Mouse (Mus musculus) WW6 (cell line): ENCODE results near the gene Rab42.
A peak's percentile ranks its signal among the peaks of the same experiment; 100 is the strongest.

Experiments used
- DNase-seq: peaks from one replicate; pipeline ENCODE4 v3.0.0-alpha.2; 2013; ENCODE audit warnings: low read depth, low spot score

The Rab42 gene

DNA sequence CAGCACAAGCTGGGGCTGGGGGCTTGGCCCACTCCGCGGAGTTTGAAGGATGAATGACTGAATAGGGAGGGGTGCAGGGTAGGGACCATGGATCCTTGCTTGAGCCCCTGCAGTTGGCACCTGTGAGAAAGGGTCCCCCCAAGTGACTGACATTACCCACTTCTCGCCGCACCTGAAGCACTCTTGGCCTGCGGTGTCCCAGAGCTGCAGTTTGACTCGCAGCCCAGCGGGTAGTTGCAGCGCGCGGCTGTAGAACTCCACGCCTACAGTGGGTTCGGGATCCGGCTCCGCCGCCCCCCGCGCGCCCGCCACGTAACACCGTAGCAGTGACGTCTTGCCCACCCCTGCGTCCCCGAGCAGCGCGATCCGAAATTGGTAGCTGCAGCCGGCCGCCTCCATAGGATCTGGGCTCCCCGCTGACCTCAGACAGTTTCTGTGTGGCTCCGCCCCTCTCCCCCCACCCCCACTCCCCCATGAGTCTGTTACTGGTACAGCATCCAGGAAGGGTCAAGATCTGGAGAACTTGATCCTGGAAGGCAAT is at the start of gene Rab42:
Gene Rab42 (minus strand): TSS at position 447 of the 541 bp plus-strand sequence.
- no peak for DNase-seq

DNA sequence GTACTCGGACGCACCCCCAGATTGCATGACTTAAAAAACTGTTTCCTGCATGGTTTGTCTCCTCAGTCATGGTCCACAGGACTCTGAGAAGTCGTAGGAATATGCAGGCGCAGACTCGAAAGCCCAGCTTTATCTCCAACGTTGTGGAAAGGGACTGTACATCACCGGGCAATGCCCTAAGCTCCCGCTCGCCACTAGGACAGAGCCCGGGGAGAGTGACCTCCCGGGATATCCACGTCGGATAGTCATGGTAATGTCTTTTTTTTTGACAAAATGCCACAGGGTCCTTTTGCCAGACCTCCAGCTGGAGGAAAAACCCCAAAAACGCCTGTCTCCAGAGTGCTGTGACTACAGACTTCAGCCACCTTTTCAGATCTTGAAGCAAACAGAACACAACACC is 49.6 kb upstream of the Rab42 start:
- no peak for DNase-seq

GRCm38 (mm10) chr4:132351401-132351800 is 48.2 kb upstream of the Rab42 start:
- DNase-seq = no peak

GRCm38 (mm10) chr4:132350854-132351253 is 47.7 kb upstream of the Rab42 start:
- no peak for DNase-seq

DNA sequence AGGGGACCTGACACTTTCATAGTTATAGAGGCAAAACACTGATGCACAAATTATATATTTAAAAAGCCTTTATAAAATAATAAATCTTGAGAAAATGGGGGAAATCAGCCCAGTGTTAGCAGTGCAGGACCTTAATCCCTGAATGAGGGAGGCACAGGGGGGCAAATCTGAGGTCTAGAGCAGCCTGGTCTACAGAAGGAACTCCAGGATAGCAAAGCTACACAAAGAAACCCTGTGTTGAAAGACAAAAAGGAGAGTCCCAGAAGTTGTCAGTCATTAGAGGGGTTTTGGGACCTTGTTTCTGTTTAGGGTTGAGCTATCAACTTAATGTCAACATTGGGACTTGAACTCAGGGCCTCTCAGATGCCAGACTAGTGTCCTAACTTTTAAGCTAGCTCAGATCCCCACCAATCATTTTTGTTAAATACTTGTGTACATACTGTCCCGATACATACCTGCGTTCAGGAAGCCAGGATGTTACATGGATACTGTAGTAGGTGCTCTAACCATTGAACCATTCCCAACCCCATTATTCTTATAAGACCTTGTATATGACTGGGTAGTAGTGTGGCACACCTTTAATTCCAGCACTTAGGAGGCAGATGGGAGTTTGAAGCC is 47.0 kb upstream of the Rab42 start:
- peak; percentile 67 for DNase-seq

- DNase-seq = peak; percentile 67
Observed at GRCm38 (mm10) chr4:132349495-132350122, 46.4 kb upstream of the Rab42 start.

DNA sequence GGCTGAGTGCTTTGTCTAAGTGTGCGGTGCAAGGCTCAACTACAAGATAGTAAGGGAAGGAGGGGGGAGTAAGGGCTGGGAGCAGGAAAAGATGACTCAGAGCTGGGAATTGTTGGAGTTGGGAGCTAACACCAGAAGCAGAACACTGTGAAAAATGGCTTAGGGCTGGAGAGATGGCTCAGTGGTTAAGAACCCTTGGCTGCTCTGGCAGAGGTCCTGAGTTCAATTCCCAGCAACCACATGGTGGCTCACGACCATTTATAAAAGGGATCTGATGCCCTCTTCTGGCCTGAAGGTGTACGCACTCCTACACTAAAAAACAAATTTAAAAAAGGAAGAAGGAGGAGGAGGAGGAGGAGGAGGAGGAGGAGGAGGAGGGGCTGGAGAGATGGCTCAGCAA is 43.5 kb upstream of the Rab42 start:
- no peak for DNase-seq

DNA sequence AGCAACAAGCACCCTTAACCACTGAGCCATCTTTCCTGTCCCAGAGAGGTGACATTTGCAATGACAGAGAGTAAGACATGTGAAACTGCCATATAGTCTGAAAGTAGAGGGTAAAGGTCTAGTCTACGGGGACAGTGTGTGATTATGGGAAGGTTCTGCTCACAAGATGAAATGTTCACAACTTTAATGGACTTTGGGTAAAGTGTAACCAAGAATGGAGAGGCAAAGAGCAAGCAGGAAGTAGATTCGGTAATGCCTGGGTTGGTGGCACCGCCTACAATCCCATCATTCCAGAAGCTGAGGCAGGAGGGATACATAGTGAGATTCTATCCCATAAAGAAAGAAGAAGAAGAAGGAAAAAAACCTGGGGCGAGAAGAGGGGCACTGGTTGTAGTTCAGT is 43.1 kb upstream of the Rab42 start:
- no peak for DNase-seq

GRCm38 (mm10) chr4:132345843-132346212 is 42.6 kb upstream of the Rab42 start:
- DNase-seq = no peak

GRCm38 (mm10) chr4:132345135-132345842 is 42.1 kb upstream of the Rab42 start:
- DNase-seq = peak; percentile 74

- DNase-seq = no peak
Observed at GRCm38 (mm10) chr4:132344403-132345134, 41.4 kb upstream of the Rab42 start.

- DNase-seq = no peak
Observed at GRCm38 (mm10) chr4:132341451-132341850, 38.3 kb upstream of the Rab42 start.

GRCm38 (mm10) chr4:132338943-132339342 is 35.8 kb upstream of the Rab42 start:
- DNase-seq = no peak

DNA sequence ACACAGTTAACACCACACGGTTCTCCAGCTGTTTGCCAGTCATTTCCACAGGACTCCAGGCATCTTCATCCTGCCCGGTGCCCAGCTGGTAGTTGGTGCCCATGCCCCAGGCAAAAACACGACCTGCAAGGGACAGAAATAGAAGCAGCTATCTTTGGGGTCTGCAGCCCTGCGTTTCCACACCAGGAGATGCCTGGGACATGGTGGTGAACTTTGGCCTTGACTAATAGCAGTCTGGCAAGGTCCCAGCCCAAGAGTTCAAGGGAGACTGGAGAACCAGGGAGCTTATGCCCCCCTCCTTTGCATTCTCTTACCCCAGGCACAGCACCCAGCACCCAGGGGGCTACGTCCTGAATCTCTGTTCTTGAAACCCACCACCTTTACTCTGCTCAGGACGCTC is 29.7 kb upstream of the Rab42 start:
- no peak for DNase-seq

GRCm38 (mm10) chr4:132331960-132332359 is 28.8 kb upstream of the Rab42 start:
- DNase-seq = no peak

- DNase-seq = no peak
Observed at GRCm38 (mm10) chr4:132329835-132330354, 26.7 kb upstream of the Rab42 start.

- DNase-seq = peak; percentile 89
Observed at GRCm38 (mm10) chr4:132329115-132329834, 26.1 kb upstream of the Rab42 start, which contains the start of gene Trnau1ap. Trnau1ap (minus strand) TSS chr4:132329538.

DNA sequence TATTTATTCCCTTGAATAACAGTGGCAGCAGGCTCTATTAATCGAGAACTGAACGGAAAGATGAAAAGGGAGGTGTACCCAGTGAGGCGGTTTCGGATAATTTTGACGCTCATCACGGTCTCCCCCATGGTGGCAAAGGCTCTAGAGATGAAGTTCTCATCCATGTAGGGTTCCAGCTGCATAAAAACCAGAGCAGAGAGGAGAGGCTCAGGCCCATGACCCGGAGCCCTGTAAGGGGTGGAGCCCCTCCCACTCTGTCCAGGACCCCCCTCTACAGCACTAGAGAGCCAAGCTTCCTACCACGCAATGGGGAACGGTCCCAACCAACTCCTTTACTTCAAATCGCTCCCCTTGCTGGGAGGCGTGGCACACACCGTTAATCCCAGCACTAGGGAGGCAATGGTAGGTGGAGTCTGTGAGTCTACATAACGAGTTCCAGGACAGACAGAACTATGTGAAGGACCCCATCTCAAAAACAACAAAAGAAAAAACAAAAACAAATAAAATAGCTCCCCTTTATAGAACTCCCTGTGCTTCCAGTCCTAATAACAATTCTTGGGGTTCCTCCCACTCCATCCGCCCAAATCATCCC is 25.3 kb upstream of the Rab42 start:
- DNase-seq = no peak

DNA sequence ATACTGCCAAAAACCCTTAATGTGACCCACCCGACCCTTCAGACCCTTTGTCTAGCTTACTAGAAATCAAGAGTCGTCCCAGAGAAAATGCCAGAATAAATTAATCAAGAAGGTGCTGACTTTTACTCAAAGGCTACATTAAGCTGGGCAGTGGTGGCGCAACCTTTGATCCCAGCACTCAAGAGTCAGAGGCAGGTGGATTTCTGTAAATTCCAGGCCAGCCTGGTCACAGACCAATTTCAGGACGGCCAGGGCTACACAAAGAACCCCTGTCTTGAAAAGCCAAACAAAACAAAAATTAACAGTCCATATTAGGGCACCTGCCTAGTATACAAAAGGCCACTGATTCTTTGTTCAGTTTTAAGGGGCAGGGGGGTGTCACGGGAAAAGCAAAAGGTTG is 23.3 kb upstream of the Rab42 start:
- DNase-seq = no peak

DNA sequence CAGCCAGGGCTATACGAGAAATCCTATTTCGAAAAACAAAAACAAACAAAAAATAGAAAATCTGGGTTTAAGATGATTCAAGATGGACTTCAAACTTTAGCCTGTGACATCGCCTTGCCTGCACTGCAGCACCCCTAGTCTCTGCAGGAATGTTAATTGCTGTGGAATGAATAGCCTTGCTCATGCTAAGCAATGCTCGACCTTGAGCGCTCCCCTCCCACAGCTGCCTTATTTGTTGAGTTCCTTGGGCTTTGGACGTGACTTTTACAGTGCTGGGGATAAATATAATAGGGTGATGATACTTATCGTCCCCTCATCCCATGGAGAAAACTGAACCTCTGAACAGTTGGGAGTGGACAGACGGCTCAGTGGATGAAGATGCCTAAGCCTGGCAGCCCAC is 12.5 kb upstream of the Rab42 start:
- no peak for DNase-seq

GRCm38 (mm10) chr4:132312627-132313026 is 9.4 kb upstream of the Rab42 start:
- DNase-seq = no peak
